Mouse (Mus musculus) C2C12 (cell line): ENCODE results near the gene A930018P22Rik.

ENCODE experiments used
- CEBPB ChIP-seq: IDR thresholded peaks from one replicate; pipeline ENCODE4 v1.6.1; 2011; ENCODE audit warnings: low read depth, mild to moderate bottlenecking, control low read depth, moderate library complexity
- CTCF ChIP-seq: IDR thresholded peaks from one replicate; pipeline ENCODE4 v1.5.1; 2011; ENCODE audit not compliant: control insufficient read depth, insufficient read depth, insufficient read length
- FOSL1 ChIP-seq: IDR thresholded peaks from one replicate; pipeline ENCODE4 v1.8.0; 2011; ENCODE audit warnings: mild to moderate bottlenecking, low read length; ENCODE audit not compliant: poor library complexity, insufficient read depth, severe bottlenecking
- MAX ChIP-seq: IDR thresholded peaks from one replicate; pipeline ENCODE4 v1.6.1; 2011; ENCODE audit warnings: mild to moderate bottlenecking, control low read depth
- MYOD1 ChIP-seq: IDR thresholded peaks from one replicate; pipeline ENCODE4 v1.6.1; 2011; ENCODE audit warnings: low read depth; ENCODE audit not compliant: control insufficient read depth, insufficient read length
- MYOG ChIP-seq: IDR thresholded peaks from one replicate; pipeline ENCODE4 v1.6.1; 2011; ENCODE audit not compliant: control insufficient read depth, insufficient read length; ENCODE audit errors: extremely low read depth
- USF1 ChIP-seq: IDR thresholded peaks from one replicate; pipeline ENCODE4 v1.6.1; 2011; ENCODE audit warnings: low read depth, mild to moderate bottlenecking, control low read depth, moderate library complexity

DNA sequence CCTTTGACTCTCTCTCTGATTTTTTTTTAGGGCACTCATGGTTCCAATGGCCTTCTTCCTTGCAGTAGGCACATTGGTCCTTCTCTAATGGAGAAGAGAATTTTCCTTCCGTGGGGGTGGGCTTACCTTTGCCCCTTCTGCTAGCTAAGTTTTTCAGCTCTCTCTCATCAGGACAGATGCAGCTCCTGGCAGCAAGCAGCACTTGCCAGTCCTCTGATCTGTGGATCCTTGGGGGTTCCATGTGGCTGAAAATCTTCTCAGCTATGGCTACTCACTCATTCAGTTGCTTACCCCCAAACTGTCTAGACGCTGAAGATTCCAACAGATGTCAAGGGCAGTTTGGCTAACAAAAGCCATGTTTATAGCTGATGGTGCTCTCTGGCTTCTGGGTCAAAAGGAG lies 29.3 kb upstream of the A930018P22Rik start:
- no peak for TF ChIP-seq CTCF
- TF ChIP-seq MYOG, result no peak
- TF ChIP-seq CEBPB, result no peak
- no peak for TF ChIP-seq USF1
- no peak for TF ChIP-seq MAX
- no peak for TF ChIP-seq FOSL1
- no peak for TF ChIP-seq MYOD1
